Mouse (Mus musculus): ENCODE measurements around the gene Lmln.
A peak's percentile ranks its signal among the peaks of the same experiment; 100 is the strongest.
"Not testable (repeated sequence)": the region's sequence is repeated elsewhere in the genome, so short reads cannot be mapped to it uniquely, and the experiment has no call there.

Lmln gene

DNA sequence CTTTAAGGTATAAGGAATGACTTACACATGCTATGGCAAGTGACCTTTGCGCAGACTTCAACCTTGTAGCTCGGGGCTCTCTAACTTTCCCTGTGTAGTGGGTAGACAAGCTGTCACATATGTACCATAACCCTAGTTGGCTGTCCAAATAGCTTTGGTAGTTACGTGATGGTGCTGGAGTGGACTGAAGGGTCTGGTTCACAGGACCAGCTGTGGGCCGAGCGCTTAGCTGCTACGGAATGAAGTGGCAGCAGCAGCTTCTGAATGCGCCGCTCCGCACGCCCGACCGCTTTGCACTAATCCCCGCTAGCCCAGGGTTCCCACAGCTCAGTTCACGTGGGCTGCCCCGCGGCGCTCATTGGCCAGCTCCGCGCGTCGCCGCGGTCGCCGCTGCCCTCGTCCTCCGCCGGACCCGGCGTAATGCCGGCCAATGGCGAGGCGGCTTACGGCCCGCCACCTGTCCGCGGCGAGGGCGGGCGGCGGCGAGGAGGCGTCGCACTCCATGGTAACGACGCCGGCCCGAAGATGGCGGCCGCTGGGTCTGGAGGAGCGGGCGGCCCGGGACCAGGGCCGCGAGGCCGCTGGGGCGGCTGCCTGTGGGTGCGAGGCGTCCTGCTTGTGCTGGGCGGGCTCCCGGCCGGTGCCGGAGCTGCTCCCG is at the start of gene Lmln:
Lmln (plus strand) TSS at position 498 of the 658 bp plus-strand sequence.
- DNase-seq: peak; percentile 95 to 97

DNA sequence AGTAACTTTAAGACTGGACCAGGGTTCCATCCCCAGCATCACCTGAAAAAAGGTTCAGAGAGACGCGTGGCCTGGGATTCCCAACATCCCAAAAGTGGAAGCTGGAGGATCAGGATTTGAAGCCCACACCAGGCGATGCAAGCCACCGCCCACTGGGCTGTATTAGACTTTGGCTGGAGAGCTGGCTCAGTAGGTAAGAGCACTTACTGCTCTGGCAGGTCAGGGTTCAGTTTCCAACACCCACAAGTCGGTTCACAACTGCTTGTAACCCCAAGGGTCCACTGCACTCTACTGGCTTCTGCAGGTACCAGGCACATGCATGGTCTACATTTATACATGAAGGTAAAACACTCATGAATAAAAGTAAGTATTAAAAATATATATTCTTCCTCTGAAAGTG is 48.5 kb upstream of the Lmln start:
- DNase-seq: no peak

DNA sequence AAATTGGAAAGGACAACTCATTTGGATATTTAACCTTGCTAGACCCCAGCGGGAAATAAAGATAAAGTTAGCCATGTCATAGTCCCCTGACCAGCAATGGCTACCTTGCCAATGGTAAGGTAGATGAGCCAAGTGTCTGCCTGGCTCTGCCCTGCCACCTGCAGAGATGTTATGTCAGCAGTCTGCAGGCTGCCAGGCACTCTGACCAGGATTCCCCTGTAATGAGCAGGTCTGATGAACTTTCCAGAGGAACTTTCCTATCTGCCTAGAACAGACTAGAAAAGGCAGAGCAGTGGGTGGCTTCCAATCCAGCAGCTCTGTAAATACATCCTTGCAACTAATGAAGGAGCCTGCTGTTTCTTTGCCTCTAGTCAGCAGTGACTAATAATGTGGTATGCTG is 47.4 kb upstream of the Lmln start:
- peak; percentile 60 to 70 for DNase-seq

DNA sequence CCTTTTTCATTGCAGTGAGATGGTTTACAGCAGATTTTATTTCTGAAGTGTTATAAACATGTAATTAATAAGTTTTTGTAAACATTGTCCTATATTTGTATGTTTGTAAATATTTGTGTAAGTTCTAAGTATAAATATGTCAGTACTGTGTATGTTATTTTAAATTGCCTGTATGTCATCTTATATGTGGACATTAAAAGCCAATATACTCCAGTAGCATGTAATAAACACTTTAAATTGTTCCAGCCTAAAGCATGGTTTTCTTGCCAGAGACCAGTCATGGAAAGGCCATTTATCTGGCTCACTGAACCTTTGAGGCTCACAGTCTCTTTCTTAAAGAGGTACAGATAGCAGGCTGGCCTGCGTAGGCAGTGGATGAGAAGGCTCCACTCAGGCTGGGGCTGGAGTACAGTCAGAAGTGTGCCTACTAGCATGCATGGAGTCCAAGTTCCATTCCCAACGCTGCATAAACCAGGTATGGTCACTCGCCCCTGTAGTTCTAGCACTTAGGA is 46.9 kb upstream of the Lmln start:
- no peak for DNase-seq

DNA sequence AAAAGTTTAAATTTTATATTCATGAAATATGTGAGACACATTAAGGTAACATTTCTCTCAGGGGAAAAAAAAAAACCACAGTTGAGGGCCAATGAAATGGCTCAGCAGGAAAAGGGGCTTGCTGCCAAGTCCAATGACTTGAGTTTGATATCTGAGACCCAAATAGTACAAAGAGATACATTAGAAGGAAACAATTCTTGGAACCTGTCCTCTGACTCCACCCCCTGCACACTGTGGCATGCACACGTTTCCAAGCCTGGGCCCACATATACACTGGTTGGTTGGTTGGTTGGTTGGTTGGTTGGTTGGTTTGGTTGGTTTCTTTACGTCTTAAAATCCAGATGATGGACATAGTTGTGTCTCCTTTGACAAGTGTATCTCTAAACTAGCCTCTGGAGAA is 46.3 kb upstream of the Lmln start:
- no peak for DNase-seq

DNA sequence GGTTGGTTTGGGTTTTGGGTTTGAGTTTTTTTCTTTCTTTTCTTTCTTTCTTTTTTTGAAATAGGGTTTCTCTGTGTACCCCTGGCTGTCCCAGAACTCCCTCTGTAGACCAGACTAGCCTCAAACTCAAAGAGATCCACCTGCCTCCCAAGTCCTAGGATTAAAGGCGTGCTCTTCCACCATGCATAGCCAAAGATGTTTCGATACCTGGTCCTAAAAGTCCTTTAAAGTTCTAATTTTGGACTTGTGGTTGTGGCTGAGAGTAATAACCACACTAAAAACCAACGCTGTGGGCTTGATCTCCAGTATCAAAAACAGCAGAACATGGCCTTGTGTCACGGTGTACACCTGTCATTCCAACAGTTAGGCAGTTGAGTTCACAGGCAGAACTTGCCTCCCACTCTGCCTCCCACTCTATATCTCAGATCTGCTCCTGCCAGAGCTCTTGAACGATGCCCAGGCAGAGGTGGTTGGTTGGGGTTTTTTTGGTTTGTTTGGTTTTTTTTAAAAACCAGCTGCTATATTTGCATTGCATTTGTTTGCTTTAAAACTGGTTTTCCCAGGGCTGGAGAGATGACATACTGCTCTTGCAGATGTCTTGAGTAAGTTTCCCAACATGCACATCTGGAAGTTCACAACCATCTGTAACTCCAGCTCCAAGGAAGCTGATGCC is 44.5 kb upstream of the Lmln start:
- no peak for DNase-seq

DNA sequence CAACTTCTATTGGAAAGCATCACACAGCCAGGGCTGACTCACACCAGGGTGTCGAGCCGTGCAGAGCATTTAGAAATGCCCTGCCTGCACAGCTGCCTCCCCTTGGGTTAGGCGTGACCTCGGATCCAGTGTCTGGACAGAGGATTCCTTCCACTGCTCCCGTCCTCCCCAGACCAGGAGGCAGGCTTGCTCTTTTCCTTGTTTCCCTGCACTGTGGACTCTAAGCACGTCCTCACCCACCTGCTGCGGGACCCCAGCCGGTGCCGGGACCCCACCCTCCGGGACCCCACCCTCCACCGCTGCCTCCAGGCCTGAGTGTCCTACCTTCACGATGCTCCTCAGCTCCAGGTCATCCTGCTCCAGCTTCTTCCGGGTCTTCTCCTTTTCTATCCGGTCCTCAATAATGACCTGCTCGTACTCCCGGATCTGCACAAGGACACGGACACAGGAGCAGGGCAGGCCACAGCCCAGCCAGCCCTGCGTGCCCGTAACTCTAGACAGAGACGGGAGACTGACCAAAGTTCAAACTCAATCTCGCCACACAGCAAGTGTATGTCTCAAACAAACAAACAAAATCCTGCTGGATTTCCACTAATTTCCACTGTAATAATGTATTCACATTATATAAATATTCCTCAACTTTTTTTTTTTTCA is 43.1 kb upstream of the Lmln start:
- DNase-seq: no peak

DNA sequence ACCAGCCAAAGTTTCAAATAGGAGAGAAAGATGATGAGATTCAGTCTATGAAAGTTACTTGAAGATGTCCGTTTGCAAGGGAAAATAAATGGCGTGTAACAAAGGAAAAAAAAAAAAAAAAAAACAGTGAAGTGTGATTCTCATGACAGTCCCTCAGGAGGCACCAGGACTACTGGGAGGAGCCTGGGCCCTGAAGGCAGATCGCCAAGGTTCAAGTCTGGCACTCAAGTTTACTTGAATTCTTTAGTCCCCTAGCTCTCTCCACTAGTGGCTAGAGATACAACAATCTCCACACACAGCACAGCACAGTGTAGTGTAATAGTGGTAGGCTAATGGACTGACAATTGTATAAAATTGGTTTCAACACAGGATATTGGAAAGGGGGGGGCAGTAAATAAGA is 40.9 kb upstream of the Lmln start:
- no peak for DNase-seq

DNA sequence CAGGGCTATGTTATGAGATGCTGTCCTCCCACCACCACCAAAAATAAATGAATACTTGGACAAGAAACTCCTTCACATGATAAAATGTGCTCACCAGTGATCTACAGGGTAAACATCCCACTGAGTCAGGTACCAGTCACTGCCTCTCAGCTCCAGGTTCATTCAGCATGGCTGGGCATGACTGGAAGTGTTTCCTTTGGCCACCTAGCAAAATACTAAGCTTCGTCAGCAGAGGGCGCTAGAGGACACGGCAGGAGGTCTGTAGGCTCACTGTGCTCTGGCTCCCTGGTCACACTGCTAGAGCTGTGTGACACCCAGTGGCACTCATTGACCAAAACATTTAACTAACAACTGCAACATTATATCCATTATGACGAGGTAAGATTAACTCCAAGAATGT is 38.6 kb upstream of the Lmln start:
- peak; percentile 79 for DNase-seq

DNA sequence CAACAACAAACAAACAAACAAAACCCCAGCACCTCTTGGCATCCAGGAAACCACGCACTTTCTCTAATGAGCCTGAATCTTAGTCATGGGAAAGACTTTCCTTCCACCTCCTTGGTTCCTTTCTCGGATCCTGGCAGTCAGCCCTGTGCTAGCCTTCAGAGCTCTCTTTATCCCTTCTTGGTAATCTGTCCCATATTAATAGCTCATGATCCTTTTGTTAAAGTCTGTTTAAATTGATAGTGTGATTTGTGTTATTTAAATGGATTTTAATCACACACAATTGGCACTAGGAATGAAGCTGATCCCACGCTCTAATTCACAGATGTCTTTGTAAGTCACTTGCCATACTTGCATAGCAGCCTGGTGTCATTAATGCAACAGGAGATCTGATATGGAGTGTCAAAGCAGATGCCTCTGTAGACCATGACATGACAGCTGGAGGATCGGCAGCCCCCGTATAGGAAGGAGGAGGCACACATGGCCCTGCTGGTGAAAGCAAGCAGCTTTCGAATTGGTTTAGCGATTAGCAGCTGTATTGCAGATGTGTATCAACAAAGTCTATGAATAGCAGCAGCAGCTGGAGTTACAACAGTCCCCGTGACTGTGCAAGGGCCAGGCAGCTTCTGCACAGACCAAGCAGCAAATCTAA is 37.7 kb upstream of the Lmln start:
- no peak for DNase-seq

DNA sequence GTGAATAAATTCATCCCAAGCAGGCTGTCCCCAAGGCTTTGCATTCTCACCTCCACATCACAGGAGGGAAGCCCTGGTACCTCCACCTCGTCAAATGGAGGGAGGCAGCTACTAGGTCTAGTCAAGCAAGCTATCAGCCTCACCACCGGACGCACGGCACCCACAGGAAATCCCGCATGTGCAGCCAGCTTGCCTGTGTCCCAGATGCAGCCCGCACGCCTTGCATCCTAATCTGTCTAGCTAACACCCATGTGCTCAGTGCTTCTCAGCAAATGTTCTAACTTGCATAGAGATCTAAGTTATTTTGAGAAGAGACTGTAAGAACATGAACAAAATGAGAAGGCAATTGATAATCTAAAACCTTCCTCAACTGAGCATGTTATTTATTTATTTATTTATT is 36.0 kb upstream of the Lmln start:
- no peak for DNase-seq

DNA sequence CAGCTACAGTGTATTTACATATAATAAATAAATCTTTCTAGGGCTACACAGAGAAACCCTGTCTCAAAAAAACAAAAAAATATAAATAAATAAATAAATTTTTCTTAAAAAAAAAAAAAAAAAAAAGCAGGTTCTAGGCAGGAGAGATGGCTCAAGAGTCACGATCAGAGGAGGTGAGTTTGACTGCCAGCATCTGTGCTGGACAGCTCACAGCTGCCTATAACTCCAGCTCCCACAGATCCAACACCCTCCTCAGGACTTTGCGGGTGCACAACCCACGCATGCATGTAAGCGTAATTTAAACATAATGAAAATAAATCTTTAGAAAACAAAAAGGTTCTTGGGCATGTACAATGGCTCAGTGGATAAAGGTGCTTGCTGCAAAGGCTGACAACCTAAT is 26.3 kb upstream of the Lmln start:
- DNase-seq: no peak

DNA sequence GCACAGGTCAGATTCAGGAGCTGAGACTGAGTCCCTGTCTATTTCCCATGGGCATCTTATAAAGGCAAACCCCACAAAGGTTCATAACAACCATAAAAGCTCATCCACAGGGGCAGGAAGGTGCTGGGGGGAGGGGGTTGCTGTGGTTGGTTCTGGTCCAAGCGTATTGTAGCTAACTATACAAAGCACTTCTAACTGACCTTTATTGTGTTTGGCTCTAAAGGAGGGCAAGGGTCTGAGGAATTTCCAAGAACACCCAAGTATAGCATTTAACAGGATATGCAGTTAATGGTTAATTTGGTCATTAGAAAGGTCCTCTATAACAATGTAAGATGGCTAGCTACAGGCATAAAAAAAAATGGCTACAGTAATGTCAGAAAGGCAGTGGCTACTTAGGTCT is 19.6 kb upstream of the Lmln start:
- DNase-seq: no peak

DNA sequence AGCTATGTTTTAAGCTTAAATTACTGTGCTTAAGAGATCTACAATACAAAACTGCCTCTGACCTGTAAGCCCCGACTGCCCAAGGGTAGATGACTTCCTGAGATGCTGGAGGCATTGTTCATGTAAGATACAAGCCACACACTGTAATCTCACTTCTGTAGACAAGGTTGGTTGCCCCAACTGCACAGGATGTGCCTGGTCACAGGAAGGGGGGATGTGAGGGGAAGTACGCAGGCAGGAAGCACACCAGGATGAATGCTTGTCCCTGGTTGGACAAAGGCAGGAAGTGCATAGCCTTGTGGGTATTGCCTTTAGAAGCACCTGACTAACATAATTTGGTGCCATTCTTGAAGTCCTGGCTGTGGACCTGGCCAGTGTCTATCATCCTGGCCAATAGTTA is 19.1 kb upstream of the Lmln start:
- no peak for DNase-seq

DNA sequence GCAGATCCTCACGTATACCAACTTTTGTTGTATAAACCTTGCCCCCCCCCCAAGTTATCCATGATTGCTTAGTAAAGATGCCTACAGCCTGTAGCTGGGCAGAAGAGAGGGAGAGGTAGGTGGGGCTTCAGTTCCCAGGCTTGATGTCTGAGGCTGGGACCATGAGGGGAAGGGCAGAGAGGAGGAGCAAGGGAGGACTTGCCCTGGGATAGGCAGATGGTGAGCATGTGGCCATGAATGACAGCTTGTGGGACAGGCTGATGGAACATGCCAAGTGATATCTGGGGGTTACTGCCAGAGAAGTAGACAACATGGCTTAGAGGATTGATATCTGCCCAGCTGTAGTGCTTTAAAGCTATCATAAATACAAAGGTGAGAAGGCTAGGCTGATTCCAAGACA is 14.3 kb upstream of the Lmln start:
- DNase-seq: no peak

DNA sequence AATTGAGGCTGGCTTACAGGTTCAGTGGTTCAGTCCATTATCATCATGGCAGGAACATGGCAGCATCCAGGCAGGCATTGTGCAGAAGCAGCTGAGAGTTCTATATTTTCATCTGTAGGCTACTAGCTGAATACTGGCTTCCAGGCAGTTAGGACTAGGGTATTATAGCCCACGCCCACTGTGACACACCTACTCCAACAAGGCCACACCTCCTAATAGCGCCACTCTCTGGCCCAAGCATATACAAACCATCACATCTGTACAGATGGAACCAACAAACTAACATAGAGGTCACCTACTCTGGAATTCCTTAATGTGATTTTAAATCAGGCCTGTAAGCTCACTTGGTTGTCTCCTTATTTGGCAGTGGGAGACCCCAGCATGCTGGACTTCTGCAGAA is 13.6 kb upstream of the Lmln start:
- no peak for DNase-seq

DNA sequence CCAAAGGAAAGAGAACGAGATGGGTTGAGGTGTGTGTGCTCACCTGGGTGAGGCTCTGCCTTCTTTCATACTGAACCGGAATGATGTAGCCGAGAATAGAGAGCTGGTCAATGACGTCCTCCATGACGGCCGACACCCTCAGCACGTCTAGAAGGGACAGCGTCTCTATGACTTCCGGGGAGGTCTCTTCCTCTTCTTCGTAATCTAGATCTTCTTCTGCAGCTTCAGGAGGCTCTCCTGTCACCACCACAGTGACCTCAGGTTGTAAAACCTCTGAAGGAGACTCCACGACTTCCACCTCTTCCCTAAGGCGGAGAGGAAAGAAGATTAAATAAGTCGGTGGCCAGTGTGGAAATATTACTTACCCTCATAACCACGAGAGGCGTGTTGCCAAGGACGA is 12.5 kb upstream of the Lmln start:
- DNase-seq: no peak

DNA sequence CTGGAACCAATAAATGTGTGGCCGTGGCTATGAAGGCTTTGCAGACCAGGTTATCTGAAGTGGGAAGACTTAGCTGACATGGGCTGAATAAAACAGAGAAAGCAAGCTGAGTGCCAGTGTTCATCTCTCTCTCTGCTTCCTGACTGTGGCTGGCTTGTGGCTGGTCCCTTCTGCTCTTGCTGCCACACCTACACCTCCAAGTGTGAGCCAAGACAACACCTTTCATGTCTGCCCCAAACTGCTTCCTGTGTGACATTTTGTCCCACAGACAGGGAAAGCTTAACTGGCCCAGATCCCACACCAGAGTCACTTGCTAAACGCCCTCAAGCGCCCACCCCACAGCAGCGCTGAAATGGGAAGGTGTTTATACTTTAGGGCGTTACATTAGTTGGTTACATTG is 9.2 kb upstream of the Lmln start:
- no peak for DNase-seq

DNA sequence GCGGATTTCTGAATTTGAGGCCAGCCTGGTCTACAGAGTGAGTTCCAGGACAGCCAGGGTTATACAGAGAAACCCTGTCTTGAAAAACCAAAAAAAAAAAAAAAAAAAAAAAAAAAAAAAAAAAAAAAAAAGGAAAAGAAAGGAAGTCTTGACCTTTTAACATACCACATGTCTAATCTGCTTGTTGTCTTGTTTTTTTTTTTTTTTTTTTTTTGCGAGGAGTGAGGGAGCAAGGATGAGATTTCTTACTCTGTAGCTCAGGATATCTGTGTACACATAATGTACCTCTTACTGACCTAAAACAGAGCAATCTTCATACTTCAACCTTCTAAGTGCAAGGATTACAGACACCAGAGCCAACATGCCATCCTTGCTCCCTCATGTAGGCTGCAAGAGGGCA is 7.4 kb upstream of the Lmln start:
- DNase-seq: not testable (repeated sequence)

DNA sequence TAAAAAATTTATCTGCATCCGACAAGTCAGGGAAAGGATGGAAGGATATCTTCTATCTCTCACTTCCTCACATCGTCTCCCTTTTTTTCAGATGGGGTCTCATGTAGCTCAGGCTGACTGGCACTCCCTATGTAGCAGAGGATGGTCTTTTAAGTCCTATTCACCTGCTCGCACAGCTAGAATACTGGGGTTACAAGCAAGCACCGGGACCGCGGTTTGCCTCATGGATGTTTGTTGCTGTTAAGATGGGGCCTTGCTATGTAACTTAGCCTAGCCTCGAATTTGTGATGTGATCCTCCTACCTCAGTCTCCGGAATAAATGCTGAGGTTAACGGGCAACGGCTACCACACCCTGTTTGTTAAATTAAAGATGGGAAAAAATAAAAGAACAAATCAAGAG is 6.7 kb upstream of the Lmln start:
- peak; percentile 9 to 32 for DNase-seq

DNA sequence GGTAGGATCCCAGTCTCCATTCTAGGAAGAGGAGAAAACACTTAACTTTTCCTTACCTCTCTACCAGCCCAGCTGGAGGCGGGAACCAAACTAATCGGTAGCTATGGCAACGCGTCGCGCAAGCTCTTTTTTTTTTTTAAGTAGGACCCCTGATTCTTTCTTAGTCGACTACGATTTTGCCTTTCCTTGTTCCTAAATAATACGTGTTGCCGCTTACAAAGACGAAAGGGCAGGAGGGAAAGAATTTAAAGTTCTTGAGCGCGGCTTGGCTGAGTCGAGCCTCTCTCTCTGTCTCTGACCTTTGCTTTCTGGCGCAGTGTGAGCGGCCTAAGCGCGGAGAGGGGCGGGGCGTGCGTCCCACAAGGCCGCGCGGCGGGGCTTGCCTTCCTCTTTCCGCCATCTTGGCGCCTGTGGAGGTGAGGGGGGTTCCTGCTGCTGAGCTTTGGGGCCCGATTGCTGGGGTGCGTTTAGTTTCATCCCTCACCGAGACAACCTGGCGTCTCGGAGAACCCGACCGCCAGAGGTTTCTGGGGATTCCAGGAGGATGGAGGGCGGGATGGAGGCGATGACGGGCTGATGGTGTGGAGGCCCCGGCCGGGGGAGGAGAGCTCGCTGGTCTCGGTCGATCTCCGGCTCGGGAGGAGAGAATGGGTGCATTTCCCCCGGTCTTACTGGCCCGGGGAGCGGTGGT is 6.1 kb upstream of the Lmln start, which contains the start of the genes Iqcg and Rpl35a:
Iqcg (minus strand) TSS at position 124 of the 691 bp plus-strand sequence.
Rpl35a (plus strand) TSS at position 359 of the 691 bp plus-strand sequence.
- peak; percentile 95 for DNase-seq

DNA sequence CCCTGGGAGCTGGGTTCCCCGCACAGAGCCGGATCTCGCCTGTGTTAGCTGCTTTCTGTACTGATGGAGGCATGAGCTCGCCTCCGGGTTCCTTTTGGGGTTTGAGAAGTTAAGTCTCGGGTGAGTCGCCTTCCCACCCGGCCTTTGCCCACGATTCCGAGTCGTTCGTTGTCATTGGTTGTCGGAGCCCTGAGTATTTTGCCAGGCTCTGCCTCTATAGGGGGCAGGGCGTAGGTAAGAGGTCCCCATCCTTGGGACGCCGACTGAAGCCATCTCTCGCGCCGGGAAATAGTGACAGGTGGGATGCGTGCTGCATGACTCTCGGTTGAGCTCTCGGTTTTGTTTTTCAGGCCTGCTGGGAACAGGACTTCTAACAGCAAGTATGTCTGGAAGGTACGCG is 5.5 kb upstream of the Lmln start:
- DNase-seq: peak in 1 of 2 experiments; percentile 53

DNA sequence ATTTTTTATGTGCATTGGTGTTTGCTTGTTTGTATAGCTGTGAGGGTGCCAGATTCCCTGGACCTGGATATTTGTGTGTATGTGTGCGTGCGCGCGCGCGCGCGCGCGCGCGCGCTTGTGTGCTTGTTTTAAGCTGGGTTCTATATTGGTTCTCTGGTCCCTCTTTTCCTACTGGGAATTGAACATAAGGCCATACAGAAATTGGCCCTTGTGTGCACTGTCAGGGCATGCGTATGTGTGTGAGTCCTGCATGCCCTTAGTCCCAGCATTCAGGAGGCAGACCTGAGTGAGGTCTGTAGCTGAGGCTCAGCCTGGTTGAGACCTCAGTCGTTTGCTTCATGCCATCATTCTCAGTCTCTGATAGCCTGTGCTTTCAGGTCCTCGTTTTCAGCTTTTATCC is 4.3 kb upstream of the Lmln start:
- no peak for DNase-seq
